Mouse (Mus musculus) erythroblast, embryonic 14.5 days (primary cell): Measurements from ENCODE around the gene Tmco1.

Experiments used
- GATA1 ChIP-seq: IDR thresholded peaks from 2 replicates; pipeline ENCODE4 v1.6.1; 2012; ENCODE audit warnings: low read length, inconsistent platforms, mixed read lengths
- TAL1 ChIP-seq: IDR thresholded peaks from 3 replicates; pipeline ENCODE4 v1.6.1; 2012; ENCODE audit warnings: low read length, inconsistent platforms, mixed read lengths

GRCm38 (mm10) chr1:167372739-167373138 lies 64.6 kb downstream of the Tmco1 start:
- TF ChIP-seq GATA1 = no peak
- no peak for TF ChIP-seq TAL1
